Mouse (Mus musculus): Measurements from ENCODE around the gene Bpifb5. TPM values are rescaled to one million over a fixed set of nuclear protein-coding genes. Genes with fewer than 3 reads are reported as not detected.
"Not testable (repeated sequence)": the region's sequence is repeated elsewhere in the genome, so short reads cannot be mapped to it uniquely, and the experiment has no call there.

The Bpifb5 gene
- total RNA-seq (2017) = not detected in 2 replicates

GRCm38 (mm10) chr2:154223265-154223916 lies at the start of gene Bpifb5:
Bpifb5 (plus strand) TSS chr2:154223742.
- ATAC-seq (replicated peaks; ENCODE audit: low read depth, poor library complexity, severe bottlenecking) = peak; percentile 87

GRCm38 (mm10) chr2:154181900-154182299 lies 41.6 kb upstream of the Bpifb5 start:
- not testable (repeated sequence) for ATAC-seq (replicated peaks; ENCODE audit: low read depth, poor library complexity, severe bottlenecking)

- ATAC-seq (replicated peaks; ENCODE audit: low read depth, poor library complexity, severe bottlenecking) = not testable (repeated sequence)
Observed at GRCm38 (mm10) chr2:154183061-154183460, 40.5 kb upstream of the Bpifb5 start.

DNA sequence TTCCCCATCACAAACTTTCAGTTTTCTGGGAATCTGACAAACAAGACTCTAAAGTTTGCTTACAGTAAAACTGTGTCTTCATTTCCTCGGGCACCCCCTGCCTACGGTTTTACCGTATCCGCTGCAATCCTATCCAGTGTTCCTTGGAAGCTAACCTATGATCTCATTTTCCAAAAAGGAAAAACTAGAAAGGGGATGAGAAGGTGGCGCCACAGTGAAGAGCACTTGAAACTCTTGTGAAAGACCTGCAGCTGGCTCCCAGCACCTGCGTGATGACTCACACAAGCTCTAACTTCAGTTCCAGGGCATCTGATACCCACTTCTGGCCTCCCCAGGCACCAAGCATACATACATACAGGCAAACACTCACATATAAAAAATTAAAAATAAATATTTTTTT lies 38.2 kb upstream of the Bpifb5 start:
- no peak for ATAC-seq (replicated peaks; ENCODE audit: low read depth, poor library complexity, severe bottlenecking)

GRCm38 (mm10) chr2:154185748-154186147 lies 37.8 kb upstream of the Bpifb5 start:
- ATAC-seq (replicated peaks; ENCODE audit: low read depth, poor library complexity, severe bottlenecking) = no peak

DNA sequence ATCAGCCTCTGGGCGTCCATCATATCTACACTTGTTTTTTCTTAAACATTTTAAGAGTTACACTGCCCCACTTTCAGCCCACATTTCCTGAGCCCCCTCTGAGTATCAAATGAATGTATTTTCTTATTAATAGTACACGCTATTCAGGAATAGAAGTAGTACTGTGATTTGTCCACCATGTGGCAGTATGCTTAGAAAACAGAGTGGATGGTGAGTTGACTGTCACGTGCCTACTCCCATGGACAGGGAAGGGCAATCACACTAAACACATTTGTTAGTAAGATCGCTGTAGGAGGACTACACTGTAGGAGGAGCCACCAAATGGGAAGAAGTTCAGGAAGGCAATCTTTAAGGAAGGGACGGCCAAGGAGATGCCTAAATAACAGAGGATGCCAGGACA lies 36.1 kb upstream of the Bpifb5 start:
- peak; percentile 87 for ATAC-seq (replicated peaks; ENCODE audit: low read depth, poor library complexity, severe bottlenecking)

DNA sequence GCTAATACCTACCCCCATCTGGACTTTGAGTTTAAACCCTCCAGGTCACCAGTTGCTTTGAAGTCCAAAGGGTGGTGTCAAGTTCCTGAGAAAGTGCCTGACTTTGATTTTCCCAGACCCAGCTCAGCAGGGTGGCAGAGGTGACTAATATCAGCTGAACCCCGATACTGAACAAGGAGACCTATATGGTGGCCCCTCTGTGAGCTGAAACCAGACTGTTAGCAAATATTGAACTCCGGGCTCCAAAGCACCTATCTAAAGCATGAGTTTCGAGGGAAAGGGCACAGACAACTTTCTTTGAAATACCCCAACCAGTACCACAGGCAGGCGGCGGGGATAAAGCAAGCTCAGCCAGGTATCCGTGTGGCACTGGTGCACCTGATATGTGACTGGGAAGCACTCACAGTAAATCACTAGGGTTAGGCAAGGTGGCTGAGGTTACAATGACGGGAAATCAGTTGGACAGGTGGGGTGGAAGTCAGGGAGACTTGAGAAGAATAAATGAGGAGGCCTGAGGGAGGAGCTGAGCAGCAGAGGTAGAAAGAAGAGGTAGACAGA lies 33.6 kb upstream of the Bpifb5 start:
- ATAC-seq (replicated peaks; ENCODE audit: low read depth, poor library complexity, severe bottlenecking) = no peak

DNA sequence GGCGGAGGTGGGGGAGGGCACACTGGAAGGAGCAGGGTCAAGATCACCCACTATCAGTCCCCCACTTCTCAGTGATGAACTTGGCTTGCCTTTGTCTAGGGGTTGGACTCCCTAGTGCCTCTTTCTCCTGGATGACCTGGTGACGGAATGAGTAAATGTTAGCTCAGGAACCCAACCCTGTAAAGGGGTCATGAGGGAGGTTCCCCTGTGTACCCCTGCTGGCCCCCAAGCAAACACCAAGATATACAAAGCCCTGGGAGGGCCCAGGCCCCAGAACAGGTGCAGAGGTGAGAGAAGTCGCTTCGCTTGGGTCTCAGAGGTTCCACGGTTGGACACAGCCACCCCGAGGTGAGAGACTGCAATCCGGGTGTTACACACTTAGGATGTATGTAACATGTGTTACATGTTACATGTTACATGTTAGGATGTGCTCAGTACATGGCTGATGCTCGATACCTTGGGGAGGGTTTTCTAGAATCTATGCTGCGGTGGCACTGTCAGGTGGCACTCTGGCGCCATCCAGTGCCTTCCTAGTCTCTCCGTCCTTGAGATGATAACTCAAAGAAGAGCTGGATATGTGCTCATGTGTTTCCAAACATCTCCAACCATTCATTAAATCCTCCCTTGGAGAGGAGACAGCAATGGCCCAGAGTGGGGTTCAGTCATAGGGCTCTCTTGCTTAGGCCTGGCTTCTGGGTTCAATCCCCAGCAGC lies 32.8 kb upstream of the Bpifb5 start, which contains the start of gene Bpifb1:
Bpifb1 (plus strand) TSS at position 273 of the 713 bp plus-strand sequence.
- no peak for ATAC-seq (replicated peaks; ENCODE audit: low read depth, poor library complexity, severe bottlenecking)

- ATAC-seq (replicated peaks; ENCODE audit: low read depth, poor library complexity, severe bottlenecking) = no peak
Observed at GRCm38 (mm10) chr2:154192141-154192540, 31.4 kb upstream of the Bpifb5 start.

DNA sequence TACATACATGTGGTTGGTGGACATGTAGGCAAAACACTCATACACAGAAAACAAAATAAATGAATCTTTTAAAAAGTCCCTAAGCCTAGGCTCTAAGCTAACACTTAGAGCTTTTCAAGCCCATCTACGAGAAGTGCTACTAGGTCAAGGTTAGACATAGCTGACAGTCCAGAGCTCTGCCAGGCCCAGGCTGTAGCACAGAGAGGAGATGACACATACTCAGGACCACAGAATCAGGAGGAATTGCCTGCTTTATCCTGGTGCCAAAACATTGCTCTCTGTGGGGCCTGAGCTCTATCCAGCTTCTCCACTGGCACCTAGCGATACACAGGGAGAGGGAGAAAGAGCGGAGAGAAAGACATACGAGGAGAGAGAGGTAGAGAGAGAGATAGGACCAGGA lies 30.5 kb upstream of the Bpifb5 start:
- ATAC-seq (replicated peaks; ENCODE audit: low read depth, poor library complexity, severe bottlenecking) = no peak

DNA sequence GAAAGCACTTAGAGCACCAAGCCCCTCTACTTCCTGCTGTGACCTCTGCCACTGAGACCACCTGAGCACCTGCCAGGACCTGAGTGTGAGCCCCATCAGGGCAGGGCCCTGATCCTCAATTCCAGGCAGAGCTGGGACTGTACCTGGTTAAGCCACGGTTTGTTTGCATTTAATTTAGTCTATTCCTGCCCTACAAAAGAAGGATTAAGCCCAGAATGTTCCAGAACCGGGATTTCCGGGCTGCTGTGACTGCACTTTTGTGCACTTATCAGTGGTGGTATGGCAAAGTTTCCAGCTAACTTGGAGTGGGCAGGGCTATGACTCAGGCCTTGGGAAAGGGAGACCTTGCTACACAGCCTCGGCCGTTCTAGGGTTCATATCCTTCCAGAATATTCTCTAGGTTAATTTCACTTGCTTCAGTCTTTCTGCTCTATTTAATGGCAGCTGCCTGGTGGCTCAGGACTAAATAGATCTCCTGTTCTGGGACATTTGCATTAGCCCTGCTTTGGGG lies 29.5 kb upstream of the Bpifb5 start:
- ATAC-seq (replicated peaks; ENCODE audit: low read depth, poor library complexity, severe bottlenecking) = no peak

- ATAC-seq (replicated peaks; ENCODE audit: low read depth, poor library complexity, severe bottlenecking) = no peak
Observed at GRCm38 (mm10) chr2:154197036-154197435, 26.5 kb upstream of the Bpifb5 start.

DNA sequence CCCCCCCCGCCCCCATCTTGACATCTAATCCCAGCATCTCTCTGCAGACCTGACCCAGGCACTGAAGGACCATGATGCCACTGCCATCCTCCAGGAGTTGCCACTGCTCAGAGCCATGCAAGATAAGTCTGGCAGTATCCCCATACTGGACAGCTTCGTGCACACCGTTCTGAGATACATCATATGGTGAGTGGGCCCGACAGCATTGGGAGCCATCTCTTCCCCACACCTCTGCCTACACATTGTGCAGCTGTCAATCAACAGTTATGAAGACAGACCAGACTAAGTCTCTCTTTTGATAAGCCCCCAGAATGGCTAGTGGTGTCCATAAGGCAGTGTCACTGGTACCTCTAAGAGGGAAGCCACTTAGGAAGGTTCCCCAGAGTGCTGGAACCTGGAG lies 18.9 kb upstream of the Bpifb5 start:
- ATAC-seq (replicated peaks; ENCODE audit: low read depth, poor library complexity, severe bottlenecking) = no peak

GRCm38 (mm10) chr2:154206908-154207307 lies 16.6 kb upstream of the Bpifb5 start:
- peak; percentile 77 for ATAC-seq (replicated peaks; ENCODE audit: low read depth, poor library complexity, severe bottlenecking)

DNA sequence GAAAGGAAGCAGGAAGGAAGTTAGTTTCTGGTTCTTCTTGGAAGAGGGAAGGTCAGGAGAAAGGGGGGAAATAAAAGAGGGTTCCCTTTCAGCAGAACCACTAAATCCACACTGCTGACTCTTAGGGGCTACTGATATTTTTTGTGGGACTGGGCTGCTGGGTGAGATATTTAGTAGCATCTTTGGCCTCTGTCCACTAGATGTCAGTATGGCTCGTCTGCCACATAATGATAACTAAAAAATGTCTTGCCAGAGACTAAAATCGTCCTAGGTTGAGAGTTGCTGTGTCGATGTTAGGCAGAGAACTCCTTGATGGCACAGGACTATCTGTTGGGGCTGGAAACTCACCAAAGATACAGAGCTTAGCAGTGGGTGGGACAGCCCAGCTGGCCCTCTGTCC lies 14.4 kb upstream of the Bpifb5 start:
- peak; percentile 67 for ATAC-seq (replicated peaks; ENCODE audit: low read depth, poor library complexity, severe bottlenecking)

DNA sequence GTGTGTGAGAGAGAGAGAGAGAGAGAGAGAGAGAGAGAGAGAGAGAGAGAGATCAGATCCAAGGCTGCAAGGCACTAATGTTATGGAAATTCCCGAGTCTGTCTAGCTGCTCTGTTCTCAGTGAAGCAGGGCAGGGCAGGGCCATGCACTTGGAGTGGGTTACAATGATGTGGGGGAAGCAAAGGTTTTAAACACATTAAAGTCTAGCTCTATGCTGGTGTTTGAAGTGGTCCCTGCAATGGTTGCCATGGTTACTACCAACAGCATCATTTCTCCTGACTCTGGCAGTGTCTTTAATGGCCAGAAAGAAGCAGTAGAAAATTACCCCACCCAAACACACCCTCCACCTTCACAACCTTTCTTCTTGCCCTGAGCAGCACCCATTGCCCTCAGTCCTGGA lies 12.4 kb upstream of the Bpifb5 start:
- no peak for ATAC-seq (replicated peaks; ENCODE audit: low read depth, poor library complexity, severe bottlenecking)

GRCm38 (mm10) chr2:154211881-154212280 lies 11.7 kb upstream of the Bpifb5 start:
- ATAC-seq (replicated peaks; ENCODE audit: low read depth, poor library complexity, severe bottlenecking) = no peak

DNA sequence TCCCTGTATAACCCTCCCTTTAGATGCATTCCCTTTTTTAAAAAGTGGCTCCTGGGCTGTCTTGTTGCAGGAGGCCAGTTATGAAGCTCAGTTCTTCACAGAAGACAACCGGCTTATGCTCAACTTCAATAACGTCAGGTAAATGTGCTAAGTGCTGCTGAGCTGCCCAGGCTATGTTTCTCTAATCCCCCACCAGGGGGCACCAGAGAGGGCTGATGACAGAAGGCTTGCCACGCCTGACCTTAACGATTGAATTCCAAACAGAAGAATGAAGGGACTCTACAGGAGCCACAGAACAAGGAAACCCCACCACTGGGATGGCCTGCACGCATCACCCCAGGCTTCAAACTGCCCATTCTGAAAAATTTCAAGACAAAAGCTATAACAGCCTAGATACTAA lies 8.4 kb upstream of the Bpifb5 start:
- peak; percentile 80 for ATAC-seq (replicated peaks; ENCODE audit: low read depth, poor library complexity, severe bottlenecking)

DNA sequence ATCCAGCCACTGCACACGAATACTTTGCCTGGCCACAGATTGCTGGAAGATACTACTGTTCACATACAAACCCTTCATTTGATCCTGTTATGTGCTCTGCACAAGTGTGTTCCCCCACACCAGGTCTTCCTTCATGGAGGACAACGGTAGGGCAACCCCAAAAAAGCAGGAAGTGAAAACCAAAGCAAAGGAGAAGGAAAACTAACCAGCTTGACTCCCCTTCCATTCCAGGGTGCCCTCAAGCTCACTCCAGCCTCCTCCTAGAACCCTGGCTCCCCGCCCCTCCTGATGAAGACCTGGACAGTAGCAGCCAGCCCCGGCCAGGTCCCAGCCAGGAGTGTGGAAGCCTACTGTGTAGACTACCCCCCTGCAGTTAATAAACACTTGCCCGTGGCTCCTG lies 3.6 kb upstream of the Bpifb5 start:
- peak; percentile 40; the same call in 1 of the 2 replicates for ATAC-seq (replicated peaks; ENCODE audit: low read depth, poor library complexity, severe bottlenecking)

DNA sequence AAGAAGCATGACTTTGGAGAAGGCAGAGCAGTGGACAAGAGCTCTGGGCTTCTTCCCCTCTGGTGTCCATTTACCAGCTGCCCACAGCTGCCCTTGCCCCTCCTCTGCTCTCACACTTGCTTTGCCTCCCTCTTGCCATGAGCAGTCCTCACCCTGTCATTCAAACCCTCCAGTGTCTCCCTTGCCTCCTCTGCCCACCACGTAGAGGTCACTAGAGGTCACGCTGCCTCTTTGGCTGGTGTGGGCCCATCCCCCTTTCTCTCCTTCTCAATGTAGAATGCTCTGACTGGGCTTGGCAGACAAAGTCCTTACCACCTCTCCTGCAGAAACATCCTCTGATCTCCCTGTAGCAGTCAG lies 353 bp downstream of the Bpifb5 start:
- ATAC-seq (replicated peaks; ENCODE audit: low read depth, poor library complexity, severe bottlenecking) = no peak

DNA sequence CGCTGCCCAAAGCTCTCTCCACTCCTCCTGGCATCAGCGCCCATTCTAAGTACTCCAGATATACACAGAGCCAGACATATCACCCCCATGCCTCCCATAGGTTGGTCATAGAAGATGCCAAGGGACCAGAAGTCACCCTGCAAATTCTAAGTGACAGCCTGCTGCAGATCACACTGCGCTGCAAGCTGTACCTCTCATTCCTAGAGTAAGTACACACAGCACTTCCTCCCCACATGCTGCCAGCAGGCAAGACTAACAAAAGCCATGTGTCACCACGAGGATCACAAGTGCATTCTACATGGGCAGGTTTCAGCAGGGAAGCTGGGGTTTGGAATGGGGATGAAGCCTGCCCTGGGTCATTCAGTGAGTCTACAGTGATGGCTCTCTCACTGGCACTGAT lies 3.4 kb downstream of the Bpifb5 start:
- no peak for ATAC-seq (replicated peaks; ENCODE audit: low read depth, poor library complexity, severe bottlenecking)
